Mouse (Mus musculus): ENCODE measurements around the gene Vmn1r4. TPM values are rescaled to one million over a fixed set of nuclear protein-coding genes. Genes with fewer than 3 reads are reported as not detected.

Gene Vmn1r4
- total and polyA plus RNA-seq, 3 experiments: 0.21 to 0.27 TPM; not detected in 1

DNA sequence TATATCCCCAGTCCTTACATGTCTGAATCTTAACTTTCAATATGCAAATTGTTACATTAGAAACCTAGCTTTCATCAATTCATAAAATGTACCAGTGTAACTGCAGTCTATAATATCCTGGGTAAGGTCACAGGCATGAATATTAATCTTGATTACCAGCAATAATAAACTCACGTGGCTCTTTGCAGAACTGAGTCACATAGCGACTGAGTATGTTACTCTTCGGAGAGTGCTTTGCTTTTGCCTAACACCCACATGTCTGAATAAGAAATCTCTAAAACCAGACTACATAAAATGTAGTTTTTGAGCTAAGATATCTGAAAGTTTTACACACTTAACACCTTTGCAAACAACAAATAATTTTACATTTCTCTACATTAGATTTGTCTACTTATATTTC lies 22.5 kb upstream of the Vmn1r4 start:
- H3K79me2 ChIP-seq (ENCODE audit: control insufficient read depth, insufficient read depth, low read length, poor library complexity): peaks cover 59% of the 10 kb centered on the region
- H3K36me3 ChIP-seq (ENCODE audit: control insufficient read depth in 1 of 2, insufficient read depth in 2 of 2, low read length in 2 of 2): peaks cover 0 to 37% of the 10 kb centered on the region in 2 experiments; a peak in 3 of 4 replicates
- peak overlapping the region; percentile 89 for H3K27ac ChIP-seq (ENCODE audit: control insufficient read depth, low read depth, low read length)
- peak; percentile 59 for DNase-seq (ENCODE audit: low read depth, low spot score)
- H3K9me3 ChIP-seq (replicated peaks; ENCODE audit: insufficient read depth, low read length): no peaks in the 10 kb centered on the region
- TF ChIP-seq BHLHE40 (IDR thresholded peaks at IDR 0.05; ENCODE audit: borderline replicate concordance, low read depth, low read length) (peak; percentile 74; the same call in 1 of the 2 replicates), MYC (IDR thresholded peaks at IDR 0.05; ENCODE audit: low read depth, low read length) (0 out of 2 replicates have a peak, but pooled peaks have one; percentile 47), SIN3A (IDR thresholded peaks at IDR 0.05; ENCODE audit: low read length) (peak; percentile 85), ZC3H11A (IDR thresholded peaks at IDR 0.05; ENCODE audit: low read depth, low read length) (no peak), MAX (IDR thresholded peaks at IDR 0.05; ENCODE audit: low read length) (peak; percentile 81), MXI1 (IDR thresholded peaks at IDR 0.05; ENCODE audit: low read depth, low read length) (peak; percentile 92), USF1 (IDR thresholded peaks at IDR 0.05; ENCODE audit: low read depth, low read length) (peak; percentile 46; the same call in 1 of the 2 replicates), HCFC1 (IDR thresholded peaks at IDR 0.05; ENCODE audit: low read depth, low read length) (no peak), CHD2 (IDR thresholded peaks at IDR 0.05; ENCODE audit: low read length) (no peak)
- H3K27me3 ChIP-seq (ENCODE audit: control insufficient read depth in 1 of 2, insufficient read depth in 2 of 2, low read length in 2 of 2): no peaks in the 10 kb centered on the region
- peak overlapping the region in 1 of 2 experiments; percentile 39; a peak in 2 of 4 replicates for H3K4me3 ChIP-seq (ENCODE audit: control insufficient read depth in 1 of 2, insufficient read depth in 1 of 2, low read depth in 2 of 2, low read length in 2 of 2)
- H3K4me1 ChIP-seq (ENCODE audit: control insufficient read depth in 1 of 2, insufficient read depth in 2 of 2, low read length in 2 of 2): peaks cover 18 to 22% of the 10 kb centered on the region in 2 experiments
- H3K9ac ChIP-seq (ENCODE audit: control insufficient read depth, low read depth, low read length, poor library complexity, severe bottlenecking): peak overlapping the region; percentile 49

DNA sequence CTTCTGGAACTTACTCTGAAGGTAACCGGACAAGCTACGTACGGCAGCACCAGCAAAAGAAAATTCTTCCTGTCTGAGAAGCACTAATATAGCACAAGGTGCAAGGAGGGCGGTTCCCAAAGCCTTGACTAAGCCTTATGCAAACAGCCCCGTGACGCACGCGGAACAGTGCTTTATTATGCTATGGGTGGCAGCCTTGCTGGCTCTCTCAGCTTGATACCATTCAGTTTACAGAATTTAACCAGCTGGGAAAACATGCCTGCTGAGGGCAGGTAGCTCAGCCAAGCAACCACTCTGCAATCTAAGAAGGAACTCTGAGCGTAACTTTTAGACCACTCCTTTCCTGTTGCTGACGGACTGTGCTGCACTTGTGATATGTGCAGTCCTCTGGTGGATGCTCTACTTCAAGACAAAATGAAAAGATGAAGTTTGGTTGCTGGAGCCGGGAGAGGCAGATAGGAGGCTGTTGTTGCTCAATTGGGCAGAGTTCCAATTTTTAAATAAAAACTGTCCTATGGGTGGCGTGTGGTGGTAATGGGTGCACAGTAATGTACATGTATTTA lies 21.9 kb upstream of the Vmn1r4 start:
- Histone ChIP-seq H3K27ac (ENCODE audit: control insufficient read depth, low read depth, low read length) (peak overlapping the region; percentile 89), H3K4me3 (ENCODE audit: control insufficient read depth in 1 of 2, insufficient read depth in 1 of 2, low read depth in 2 of 2, low read length in 2 of 2) (peak overlapping the region; percentile 27 to 39), H3K4me1 (ENCODE audit: control insufficient read depth in 1 of 2, insufficient read depth in 2 of 2, low read length in 2 of 2) (peaks cover 18 to 22% of the 10 kb centered on the region in 2 experiments)
- no peak; the same call in 1 of the 2 replicates for TF ChIP-seq HCFC1 (IDR thresholded peaks at IDR 0.05; ENCODE audit: low read depth, low read length)
- peak; percentile 61; the same call in 1 of the 2 replicates for TF ChIP-seq CHD1 (IDR thresholded peaks at IDR 0.05; ENCODE audit: low read depth, low read length)
- TF ChIP-seq UBTF (IDR thresholded peaks at IDR 0.05; ENCODE audit: borderline replicate concordance, insufficient read depth, low read depth, low read length): no peak
- 0 out of 2 replicates have a peak, but pooled peaks have one; percentile 53 for TF ChIP-seq POLR2AphosphoS2 (IDR thresholded peaks at IDR 0.05; ENCODE audit: low read length)
- TF ChIP-seq MAFK (IDR thresholded peaks at IDR 0.05; ENCODE audit: borderline replicate concordance, low read depth, low read length): no peak
- TF ChIP-seq GATA1 (IDR thresholded peaks at IDR 0.05; ENCODE audit: low read depth, low read length): peak; percentile 68
- no peak; the same call in 1 of the 2 replicates for TF ChIP-seq BHLHE40 (IDR thresholded peaks at IDR 0.05; ENCODE audit: borderline replicate concordance, low read depth, low read length)
- TF ChIP-seq ETS1 (IDR thresholded peaks at IDR 0.05; ENCODE audit: low read depth, low read length): peak; percentile 72
- no peak for TF ChIP-seq MAZ (IDR thresholded peaks at IDR 0.05; ENCODE audit: low read depth, low read length)
- TF ChIP-seq NRF1 (IDR thresholded peaks at IDR 0.05; ENCODE audit: insufficient read depth, low read depth, low read length, poor library complexity, severe bottlenecking): no peak
- no peak for TF ChIP-seq RAD21 (IDR thresholded peaks at IDR 0.05; ENCODE audit: low read depth, low read length)
- TF ChIP-seq TCF12 (IDR thresholded peaks at IDR 0.05; ENCODE audit: low read depth, low read length): peak; percentile 56; the same call in 1 of the 2 replicates
- TF ChIP-seq SMC3 (IDR thresholded peaks at IDR 0.05; ENCODE audit: low read depth, low read length): no peak
- no peak for TF ChIP-seq CHD2 (IDR thresholded peaks at IDR 0.05; ENCODE audit: low read length)
- TF ChIP-seq E2F4 (IDR thresholded peaks at IDR 0.05; ENCODE audit: borderline replicate concordance, low read depth, low read length): no peak
- peak; percentile 14 for TF ChIP-seq MXI1 (IDR thresholded peaks at IDR 0.05; ENCODE audit: low read depth, low read length)
- no peak for TF ChIP-seq KAT2A (conservative IDR thresholded peaks at IDR 0.05; ENCODE audit: low read depth, low read length)
- TF ChIP-seq MEF2A (IDR thresholded peaks at IDR 0.05; ENCODE audit: extremely low read depth, insufficient replicate concordance, low read depth, low read length, poor library complexity, severe bottlenecking): no peak
- no peak for TF ChIP-seq ZC3H11A (IDR thresholded peaks at IDR 0.05; ENCODE audit: low read depth, low read length)
- TF ChIP-seq POLR2A (IDR thresholded peaks at IDR 0.05; ENCODE audit: control insufficient read depth in 1 of 2, insufficient read depth in 1 of 2, low read depth in 1 of 2, low read length in 2 of 2, poor library complexity in 1 of 2): peak in 1 of 2 experiments; percentile 26; a peak in 1 of 4 replicates
- TF ChIP-seq CTCF (IDR thresholded peaks at IDR 0.05 in 2 of 3, conservative IDR thresholded peaks at IDR 0.05 in 1 of 3; ENCODE audit: control insufficient read depth in 1 of 3, insufficient read depth in 1 of 3, low read depth in 2 of 3, low read length in 3 of 3, poor library complexity in 1 of 3, severe bottlenecking in 1 of 3): no peak; a peak in 1 of 6 replicates
- peak; percentile 72 for TF ChIP-seq RCOR1 (IDR thresholded peaks at IDR 0.05; ENCODE audit: low read depth, low read length)
- TF ChIP-seq MYB (IDR thresholded peaks at IDR 0.05; ENCODE audit: low read depth, low read length): no peak
- TF ChIP-seq ELF1 (IDR thresholded peaks at IDR 0.05; ENCODE audit: low read depth, low read length): 0 out of 2 replicates have a peak, but pooled peaks have one; percentile 42
- peak; percentile 39; the same call in 1 of the 2 replicates for TF ChIP-seq MYC (IDR thresholded peaks at IDR 0.05; ENCODE audit: low read depth, low read length)

More for the DNA sequence above, 21.9 kb upstream of the Vmn1r4 start:
- H3K27me3 ChIP-seq (ENCODE audit: control insufficient read depth in 1 of 2, insufficient read depth in 2 of 2, low read length in 2 of 2): no peaks in the 10 kb centered on the region
- H3K36me3 ChIP-seq (ENCODE audit: control insufficient read depth in 1 of 2, insufficient read depth in 2 of 2, low read length in 2 of 2): peaks cover 0 to 42% of the 10 kb centered on the region in 2 experiments; a peak in 3 of 4 replicates
- DNase-seq (ENCODE audit: low read depth, low spot score): peak; percentile 84
- H3K9ac ChIP-seq (ENCODE audit: control insufficient read depth, low read depth, low read length, poor library complexity, severe bottlenecking): peak overlapping the region; percentile 49
- H3K9me3 ChIP-seq (replicated peaks; ENCODE audit: insufficient read depth, low read length): no peaks in the 10 kb centered on the region
- peaks cover 57% of the 10 kb centered on the region for H3K79me2 ChIP-seq (ENCODE audit: control insufficient read depth, insufficient read depth, low read length, poor library complexity)
